Mouse (Mus musculus) right cerebral cortex, postnatal 14 days (tissue): ENCODE measurements around the gene Sgca.
A peak's percentile ranks its signal among the peaks of the same experiment; 100 is the strongest.
"Not testable (repeated sequence)": the region's sequence is repeated elsewhere in the genome, so short reads cannot be mapped to it uniquely, and the experiment has no call there.

Experiments
- DNase-seq: peaks from one replicate; pipeline ENCODE4 v3.0.0; 2022

Sgca gene

DNA sequence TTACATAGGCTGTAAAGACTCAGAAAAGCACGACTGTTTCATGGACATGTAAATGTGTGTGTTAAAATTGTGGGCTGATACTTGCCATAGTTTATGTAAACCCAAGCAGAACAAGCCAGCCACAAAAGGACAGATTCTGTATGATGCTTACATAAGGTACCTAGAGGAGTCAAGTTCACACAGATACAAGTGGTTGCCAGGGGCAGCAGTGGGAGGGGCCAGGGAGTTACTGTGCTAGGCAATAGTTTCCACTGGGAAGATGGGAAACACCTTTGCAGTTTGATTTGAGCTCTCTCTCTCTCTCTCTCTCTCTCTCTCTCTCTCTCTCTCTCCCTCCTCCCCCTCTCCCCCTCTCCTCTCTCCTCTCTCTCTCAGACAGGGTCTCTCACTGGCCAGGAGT is 9.0 kb upstream of the Sgca start:
- no peak for DNase-seq

DNA sequence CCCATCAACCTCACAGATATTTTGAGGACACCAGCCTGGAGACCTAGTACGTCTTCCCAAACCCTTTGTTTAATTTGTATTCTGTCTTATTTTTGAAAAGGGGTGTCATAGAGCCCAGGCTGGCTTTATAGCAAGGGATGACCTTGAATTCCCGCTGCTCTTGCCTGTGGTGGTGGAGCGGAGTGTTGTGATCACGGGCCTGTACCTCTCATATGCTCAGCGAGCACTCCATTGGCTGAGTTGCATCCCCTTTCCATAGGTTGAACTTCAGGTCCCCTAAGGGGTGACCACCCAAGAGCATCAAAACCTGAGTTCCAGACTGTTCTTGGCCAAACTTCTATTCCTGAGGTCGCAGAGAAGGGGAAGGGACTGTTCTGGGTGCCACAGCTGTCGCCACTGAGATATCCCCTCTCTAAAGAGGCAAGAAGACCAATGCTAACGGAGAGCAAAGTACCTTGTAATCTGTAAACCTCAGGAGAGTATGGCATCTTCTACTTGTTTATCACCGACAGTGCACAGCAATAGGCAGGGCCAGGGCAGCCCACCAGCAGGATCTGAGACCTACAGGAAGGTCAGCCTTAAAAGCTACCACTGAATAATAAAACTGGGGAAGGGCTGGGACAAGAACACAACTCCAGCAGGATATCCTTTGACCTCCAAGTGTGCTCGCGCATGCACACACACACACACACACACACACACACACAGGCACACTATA is 3.5 kb upstream of the Sgca start:
- no peak for DNase-seq

DNA sequence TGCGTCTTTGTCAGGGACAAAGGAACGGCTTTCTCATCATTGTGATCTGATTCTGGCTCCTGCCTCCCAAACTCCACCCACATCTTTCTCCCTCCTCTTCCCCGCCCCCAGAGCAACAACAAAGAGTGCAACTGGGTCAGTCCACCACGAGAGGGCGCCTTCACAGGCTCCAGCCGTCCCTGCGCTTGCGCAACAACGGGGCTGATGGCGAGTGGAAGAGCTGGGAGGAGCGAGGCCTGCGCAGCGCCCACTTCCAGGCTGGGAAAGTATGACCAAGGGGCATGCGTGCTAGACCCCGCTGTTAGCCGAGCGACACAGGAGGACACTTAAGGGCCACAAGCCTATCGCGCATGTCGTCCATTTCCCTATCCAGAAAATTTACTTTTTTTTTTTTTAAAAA is 2.8 kb upstream of the Sgca start:
- peak; percentile 97 for DNase-seq

DNA sequence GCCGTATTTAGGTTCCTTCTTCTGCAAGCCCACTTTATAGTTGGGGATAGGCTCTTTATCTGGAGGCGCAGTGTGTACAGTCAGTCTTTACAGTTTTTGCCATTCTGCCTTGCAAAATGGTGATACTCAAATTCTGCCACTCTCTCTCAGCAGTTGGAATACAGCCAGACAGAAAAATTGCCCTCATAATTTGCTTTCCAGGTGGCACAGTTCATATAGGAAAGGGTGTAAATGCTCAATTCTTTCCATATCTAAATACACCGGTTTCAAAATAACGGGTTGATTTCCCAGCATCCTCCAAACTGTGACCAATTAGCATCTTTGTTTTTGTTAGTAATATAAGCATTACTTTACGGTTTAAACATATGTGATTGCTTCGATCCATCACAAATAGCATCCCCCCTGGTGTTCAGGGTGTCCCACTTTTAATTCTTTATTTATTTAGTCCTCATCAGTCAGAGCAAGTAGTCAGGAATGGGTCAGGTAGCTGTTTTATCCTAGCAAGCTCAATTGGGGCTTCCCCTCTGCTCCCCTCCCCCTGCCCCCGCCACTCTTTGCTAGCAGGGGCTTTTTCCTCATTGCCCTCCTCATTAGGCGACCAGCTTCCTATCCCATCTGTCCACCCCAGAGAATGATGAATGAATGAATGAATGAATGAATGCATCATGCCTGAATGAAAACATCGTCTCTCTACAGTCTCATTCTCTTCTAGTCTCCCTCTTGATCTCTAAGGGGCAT is 2.2 kb upstream of the Sgca start:
- no peak for DNase-seq

DNA sequence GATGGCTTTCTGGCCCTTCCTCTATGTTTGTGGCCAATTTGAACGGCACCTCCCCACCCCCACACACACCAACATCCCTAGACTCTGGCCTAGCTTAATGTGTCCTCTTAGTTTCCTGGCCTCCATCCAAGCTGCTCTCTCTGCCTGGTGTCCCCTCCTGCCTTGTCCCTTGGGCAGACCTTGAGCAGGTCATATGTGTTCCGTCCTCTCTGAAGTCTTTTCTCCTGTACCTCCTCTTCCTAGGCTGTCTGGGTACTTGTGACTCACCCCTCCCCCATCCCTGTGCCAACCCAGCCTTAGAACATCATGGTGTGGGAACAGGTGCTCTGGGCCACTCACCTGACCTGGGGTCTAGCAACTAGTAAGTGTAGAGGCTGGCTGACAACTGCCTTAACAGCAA is 1.2 kb downstream of the Sgca start:
- DNase-seq, result no peak

DNA sequence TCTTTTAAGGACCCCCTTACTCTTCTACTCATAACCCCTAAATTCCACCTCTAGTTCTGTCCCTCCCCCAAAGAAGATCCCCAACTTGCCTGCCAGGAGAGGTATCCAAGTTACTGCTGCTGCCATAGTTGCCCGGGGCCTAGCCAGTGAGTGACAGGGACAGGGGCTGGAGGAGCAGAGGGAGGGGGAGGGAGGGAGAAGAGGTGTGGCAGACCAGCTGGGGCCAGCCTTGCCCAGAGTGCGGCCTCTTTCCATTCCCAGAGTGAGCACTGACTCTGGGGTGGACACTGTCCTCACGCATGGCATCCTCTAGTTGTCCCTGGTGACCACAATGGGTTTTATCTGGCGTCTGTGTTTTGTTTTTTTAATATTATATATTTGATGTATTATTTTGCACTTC is 2.8 kb downstream of the Sgca start:
- no peak for DNase-seq

DNA sequence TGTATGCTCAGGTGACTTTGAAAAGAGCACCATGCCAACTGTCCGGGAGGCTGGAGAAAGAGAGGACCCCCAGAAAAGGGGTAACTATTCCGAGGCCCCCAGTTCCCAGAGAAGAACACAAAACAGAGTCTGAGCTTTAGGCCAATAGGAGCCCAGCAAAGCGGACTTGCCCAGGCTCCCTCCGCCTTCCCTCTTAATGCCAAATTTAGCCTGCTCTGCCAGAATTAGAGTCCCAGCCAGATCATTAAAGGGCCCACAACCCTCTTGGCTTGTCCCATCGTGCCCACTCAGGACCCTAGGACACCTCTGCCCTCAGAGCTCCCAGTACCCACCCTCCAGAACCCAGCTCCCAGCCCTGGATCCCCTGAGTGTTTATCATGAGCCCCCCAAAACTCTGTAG is 3.2 kb downstream of the Sgca start:
- no peak for DNase-seq

DNA sequence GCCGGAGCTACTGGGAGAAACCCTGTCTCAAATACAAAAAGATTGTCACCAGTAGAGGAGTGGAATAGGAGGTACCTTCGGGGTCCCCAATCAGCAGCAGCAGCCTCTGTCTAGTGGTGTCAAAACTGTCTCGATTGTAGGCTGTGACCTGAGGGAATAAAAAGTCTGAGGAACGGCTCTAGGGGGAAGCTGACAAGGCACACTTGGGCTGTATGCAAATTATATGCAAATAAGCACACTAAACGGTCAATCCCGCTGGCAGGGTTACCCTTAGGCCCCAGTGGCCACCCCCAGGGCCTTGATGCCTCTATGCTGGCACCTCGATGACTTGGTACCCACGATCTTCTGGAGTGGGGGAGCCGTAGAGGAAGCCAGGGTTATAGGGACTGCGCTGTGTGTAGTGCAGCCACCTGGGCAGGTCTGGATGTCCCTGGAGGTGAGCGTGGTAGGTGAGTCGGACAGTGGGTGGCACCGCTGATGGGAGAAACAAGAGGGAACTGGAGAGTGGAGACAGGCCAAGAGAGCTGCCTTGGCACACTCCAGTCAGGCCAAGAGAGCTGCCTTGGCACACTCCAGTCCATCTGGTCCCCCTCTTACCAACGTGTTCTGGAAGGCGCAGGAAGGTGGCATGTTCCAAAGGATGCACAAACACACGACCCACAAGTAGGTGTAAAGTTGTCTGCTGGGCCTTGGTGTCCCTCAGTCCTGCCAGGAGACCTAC is 4.1 kb downstream of the Sgca start:
- DNase-seq, result no peak

DNA sequence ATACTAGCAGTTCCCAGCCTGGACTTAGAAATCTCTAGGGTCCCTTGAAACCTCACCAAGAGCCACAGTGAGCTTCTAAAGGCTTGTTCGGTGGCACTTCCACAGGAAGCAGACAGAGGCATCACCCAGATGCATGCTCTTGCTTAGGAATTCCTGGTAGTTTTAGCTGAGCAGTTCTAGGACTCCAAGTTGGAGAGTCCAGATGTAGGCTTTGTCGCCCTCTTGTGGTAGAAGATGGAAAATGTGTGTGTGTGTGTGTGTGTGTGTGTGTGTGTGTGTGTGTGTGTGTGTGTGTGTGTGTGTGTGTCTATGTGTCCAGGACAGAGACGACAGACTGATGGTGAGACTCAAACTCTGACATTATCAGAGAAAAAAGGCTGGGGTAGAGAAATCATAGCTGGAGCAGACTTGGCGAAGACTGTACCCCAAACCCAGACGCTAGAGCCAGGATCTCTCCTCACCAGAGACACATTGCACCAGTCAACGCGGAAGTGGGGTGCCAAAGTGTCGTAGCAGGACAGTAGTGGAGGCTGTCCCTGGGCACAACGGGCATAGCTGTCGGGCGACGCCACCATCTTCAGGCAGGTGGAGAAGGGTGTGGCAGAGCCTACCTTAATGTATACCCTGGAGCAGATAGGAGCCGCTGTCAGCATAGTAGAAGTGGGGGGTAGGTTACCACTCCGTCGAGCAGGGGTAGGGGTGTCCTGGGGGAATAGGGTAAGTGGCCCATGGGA is 5.8 kb downstream of the Sgca start:
- peak; percentile 65 for DNase-seq

DNA sequence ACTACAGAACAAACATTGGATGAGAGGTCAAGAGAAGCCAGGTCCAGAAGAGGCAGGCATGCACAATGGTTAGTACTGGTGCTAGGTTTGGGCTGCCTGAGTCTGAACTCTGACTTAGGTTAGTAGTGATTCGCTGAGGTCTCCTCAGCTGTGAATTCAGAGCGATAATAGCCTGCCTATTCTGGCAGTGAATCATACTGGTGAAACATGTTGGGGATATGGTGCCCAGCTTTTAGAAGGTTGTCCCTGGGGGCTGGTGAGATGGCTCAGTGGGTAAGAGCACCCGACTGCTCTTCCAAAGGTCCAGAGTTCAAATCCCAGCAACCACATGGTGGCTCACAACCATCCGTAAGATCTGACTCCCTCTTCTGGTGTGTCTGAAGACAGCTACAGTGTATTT is 6.4 kb downstream of the Sgca start:
- DNase-seq, result not testable (repeated sequence)

DNA sequence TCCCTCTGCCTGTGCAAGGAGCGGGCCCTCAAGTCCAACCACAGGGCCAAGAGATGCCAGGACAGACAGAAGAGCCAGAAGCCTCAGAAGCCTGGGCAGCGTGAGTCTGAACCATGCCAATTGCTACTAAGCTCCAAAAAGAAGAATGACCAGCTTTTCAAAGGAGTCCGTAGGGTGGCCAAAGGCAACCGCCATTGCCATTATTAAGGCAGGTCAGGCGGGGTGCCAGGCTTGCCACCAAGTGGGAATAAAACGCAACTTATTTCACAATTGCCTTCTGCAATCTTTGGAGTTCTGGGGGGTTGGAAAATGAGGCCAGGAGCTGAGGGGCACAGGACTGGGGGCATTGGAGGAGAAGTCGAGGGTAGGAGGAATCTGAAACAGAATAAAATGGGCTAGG is 7.9 kb downstream of the Sgca start:
- DNase-seq, result no peak

DNA sequence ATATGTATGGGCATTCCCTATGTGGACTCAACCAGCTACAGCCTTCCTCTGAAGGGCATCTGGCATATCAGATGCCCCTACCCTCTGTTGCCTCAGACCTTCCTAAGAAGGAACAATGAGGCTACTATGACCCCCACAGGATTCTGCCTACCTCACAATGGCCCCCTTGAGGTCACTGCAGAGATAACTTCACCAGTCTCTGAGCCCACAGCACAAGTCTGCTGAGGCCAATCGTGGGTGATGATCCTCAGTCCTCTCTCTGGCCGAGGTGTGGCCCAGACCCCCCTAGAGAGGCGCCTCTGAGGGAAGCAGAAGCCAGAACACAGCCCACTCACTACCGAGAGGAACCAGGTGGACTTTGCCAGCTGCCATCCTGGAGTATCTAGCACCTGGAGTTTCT is 8.7 kb downstream of the Sgca start, which contains the start of gene Hils1:
TSS of gene Hils1 (plus strand) at position 175 of the 400 bp plus-strand sequence.
- DNase-seq, result no peak

DNA sequence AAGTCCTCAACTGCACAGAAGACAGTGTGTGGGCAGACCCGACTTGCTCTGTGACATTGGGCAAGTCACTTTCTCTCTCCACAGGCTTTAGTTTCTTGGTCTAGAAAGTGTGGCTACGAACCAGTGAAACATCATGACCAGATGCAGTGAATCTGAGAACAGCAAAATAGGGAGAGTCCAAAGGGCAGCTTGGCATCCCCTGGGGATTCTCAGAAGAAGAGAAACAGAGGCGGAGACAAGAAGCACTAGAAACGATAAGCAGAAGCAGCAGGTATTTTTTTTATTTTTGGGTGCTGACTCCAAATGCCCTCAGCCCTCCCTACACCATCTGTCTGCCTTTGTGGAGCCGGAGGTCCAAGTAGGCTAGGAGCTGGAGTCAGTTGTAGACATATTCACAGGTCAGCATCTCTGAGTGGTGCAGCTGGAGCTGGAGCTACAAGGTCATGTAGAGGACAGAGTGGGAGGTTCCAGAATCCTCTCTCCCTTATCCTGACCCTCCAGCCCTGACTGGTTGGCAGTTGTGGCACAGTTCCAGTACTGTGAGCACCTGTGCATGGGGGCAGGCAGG is 13.5 kb downstream of the Sgca start:
- DNase-seq, result no peak

DNA sequence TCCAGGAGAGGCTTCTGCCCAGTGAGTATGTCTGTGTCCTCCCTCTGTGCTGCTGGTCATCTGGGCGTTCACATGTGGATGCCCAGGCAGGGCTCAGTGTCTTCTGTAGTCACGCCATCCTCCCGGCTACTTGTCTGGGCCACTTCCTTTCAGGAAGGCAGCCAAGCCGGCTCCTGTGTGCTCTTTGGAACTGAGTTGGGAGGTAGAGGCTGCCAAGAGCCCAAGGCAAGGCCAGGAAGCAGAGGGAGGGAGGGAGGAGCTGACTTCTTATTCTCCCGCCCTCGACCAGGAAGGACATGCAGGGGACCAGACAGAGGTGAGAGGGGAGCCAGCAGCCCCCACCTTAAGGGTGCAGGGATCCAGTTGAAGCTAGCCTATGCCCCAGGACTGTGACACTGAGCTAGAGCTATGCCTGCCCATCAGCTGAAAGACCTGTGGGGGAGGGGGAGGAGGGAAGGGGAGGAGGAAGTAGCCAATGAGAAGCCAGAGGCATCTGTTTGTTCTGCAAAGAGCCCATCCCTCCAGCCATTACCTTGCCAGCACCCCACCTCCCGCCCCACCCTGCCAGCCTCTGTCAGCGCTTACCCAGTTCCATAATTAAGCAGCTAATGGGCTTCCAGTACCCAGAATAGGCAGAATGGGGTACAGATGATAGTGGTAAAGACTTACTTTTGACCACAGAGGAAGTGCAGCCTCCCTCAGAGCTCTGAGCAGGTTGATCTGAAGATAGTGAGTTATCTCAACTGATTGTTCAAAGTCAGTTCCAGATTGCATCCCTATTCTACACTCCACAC is 17.9 kb downstream of the Sgca start:
- peak; percentile 41 for DNase-seq

DNA sequence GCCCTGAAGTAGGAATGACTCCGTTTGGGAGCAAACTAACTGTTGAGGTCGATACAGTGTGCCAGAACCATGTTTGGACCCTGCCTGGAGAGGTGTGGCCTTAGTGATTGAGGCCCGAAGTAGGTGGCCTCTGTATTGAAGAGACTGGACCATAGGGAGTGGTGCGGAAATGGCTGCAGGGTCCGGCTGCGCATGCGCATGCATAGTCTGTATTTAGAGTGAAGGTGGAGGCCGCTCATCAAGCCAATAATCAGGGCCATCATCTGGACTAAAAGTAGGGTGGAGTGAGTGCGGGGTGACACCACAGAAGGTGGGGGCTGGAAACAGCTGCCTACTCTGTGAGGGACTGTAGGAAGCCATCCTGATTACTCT is 18.4 kb downstream of the Sgca start:
- DNase-seq, result no peak

DNA sequence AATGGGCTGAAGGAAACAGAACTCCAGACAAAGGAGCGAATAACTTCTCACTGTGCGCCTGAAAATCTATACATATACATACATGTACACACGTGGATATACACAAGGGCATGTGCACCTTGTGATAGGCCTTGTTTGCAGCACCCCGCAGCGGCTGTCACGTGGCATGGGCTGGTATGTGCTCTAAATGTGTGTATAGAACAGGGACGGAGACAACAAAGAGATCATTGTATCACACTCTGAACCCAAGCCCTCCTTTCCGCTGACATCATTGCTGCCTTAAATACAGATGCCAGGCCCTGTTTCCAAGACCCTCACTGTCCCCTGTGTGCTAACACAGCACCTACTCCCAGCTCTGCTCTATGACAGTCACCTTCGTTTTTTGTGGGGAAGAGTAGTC is 21.0 kb downstream of the Sgca start:
- no peak for DNase-seq

DNA sequence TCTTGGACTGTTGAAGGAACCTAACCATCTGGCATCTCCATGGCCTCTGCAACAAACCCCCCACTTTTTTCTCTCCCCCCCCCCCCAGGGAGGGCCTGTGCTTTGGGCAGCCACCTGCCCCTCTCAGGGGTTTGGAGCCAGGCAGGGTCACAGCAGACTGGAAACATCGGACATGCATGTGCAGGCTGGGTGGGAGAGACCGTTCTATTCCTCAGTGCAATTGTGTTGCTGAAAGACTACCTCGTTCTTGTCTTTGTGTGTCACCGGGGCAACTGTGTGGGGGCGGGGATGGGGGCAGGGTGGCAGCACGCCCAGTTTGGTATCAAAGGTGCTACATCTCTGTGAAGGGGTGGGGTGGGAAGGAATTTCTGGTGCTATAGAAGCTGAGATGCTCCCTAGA is 24.0 kb downstream of the Sgca start:
- no peak for DNase-seq

DNA sequence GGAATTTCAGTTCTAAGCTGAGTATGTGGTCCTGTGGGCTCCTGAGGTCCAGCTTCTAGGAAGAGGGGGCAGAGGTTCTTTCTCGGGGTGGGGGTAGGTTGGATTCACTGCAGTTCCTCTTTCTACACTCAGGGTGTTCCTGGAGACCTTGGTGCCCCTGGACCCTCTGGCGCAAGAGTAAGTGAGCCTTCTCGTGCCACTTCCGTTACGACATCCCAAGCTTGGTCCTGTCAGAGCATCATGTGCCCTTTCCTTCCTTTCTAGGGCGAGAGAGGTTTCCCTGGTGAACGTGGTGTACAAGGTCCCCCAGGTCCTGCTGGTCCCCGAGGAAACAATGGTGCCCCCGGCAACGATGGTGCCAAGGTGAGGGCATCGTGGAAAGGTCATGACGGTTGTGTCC is 30.9 kb downstream of the Sgca start:
- DNase-seq, result no peak

DNA sequence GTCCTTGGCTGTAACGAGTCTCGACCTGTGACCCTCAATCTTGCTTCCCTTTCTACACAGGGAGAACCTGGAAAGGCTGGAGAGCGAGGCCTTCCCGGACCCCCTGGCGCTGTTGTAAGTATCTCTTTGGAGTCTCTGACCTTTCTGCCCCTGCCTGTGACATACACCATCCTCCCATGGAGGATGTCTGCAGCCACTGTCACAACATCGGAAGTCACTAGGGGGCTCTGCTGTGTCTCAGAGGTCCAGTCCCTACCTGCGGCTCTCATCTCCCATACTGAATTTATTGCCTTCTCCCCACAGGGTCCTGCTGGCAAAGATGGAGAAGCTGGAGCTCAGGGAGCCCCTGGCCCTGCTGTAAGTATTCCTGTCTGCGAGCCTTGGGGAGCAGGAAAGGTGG is 31.8 kb downstream of the Sgca start:
- DNase-seq, result no peak

DNA sequence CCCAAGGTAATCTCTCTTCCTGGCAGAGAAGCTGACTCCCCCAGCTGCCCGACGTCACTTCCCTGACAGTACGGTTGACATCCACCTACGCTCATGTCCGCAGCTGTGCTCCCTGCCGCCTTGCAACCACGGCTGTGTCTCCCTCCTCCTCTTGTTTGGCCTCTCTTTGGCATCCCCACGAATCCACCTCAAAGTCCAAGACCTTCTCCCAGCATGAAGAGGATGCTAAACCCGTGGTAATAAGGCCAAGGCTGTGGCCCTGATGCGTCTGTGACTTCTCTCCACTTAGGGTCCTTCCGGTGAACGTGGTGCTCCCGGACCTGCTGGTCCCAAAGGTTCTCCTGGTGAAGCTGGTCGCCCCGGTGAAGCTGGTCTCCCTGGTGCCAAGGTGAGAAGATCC is 33.1 kb downstream of the Sgca start:
- DNase-seq, result no peak

DNA sequence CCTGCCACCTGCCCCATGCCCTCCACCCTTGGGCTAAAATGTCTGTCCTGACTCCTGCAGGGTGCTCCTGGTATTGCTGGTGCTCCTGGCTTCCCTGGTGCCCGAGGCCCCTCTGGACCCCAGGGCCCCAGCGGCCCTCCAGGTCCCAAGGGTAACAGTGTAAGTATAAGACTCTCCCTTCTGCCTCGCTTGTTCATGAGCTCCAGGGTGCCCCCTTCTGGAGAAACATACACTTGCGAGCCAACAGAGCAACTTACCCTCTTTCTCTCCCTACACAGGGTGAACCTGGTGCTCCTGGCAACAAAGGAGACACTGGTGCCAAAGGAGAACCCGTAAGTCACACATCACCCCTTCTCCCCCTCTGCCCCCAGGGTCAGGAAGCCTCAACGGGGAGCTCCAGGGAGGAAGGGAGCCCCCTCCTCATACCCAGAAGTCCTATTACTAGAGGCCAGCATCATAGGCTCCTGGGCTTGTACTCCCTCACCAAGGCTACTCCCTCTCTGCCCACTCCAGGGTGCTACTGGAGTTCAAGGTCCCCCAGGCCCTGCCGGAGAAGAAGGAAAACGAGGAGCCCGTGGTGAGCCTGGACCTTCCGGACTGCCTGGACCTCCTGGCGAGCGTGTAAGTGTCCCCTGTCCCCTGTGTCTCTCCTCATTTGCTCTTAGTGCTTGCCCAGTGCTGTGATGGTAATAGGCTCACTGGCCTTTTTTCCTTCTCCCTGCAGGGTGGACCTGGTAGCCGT is 33.7 kb downstream of the Sgca start:
- DNase-seq, result peak; percentile 46
